Mouse (Mus musculus): ENCODE data around the gene Zap70.
"Not testable (repeated sequence)": the region's sequence is repeated elsewhere in the genome, so short reads cannot be mapped to it uniquely, and the experiment has no call there.

The Zap70 gene

DNA sequence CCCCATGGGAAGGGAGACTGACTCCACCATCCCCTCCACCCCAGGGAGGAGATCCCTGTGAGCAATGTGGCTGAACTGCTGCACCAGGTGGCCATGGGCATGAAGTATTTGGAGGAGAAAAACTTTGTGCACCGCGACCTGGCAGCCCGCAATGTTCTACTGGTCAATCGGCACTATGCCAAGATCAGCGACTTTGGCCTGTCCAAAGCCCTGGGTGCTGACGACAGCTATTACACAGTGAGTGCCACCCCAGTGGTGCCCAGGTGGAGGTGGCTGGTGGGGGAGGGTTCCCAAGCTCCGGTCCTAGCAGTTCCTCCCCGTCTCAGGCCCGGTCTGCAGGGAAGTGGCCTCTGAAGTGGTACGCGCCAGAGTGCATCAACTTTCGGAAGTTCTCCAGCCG, 19.2 kb downstream of the Zap70 start:
- no peak for DNase-seq

DNA sequence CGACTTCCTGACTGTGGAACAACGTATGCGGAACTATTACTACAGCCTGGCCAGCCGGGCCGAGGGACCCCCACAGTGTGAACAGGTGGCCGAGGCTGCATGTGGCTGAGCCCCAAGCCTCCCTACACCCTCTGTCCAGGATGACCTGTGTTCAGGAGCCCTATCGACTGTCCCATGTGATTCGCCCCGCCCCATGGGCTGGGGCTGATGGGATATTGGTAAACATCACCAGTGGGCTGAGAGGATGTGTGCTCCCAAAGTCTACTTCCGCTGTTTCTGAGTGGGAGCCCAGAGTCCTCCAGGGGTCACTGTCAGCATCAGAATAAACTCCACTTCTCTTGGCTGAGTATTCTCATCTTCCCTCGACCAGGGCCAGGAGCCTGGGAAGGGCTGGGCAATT, 20.9 kb downstream of the Zap70 start:
- DNase-seq: no peak

DNA sequence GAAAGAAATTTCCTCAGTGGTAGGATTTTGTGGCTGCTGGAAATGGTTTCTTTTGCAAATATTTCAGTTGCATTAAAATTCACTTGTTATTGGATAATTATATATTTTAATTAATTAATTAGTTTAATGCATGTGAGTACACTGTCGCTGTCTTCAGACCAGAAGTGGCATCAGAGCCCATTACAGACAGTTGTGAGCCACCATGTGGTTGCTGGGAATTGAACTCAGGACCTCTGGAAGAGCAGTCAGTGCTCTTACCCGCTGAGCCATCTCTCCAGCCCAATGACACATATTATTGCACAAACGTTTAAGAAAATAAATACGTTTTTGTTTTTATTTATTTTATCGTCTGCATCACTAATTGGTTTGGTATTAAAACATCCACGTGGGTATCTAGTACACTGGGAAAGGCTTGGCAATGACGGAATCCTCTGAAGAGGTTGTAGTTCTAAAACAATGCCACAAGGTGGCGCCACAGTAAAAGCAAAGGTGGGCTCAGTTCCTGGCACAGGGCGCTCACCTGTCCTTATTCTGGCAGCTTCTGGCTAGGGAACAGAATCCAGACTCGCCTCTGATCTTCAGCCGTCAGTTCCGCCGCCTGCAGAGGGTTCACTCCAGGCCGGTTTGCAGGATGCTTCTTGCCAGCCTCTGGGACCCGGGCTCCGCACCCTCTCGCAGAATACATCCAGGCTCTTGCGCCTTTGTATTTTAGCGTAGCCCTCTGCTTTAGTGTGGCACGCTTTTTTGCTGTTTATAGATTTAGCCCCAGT, 23.0 kb downstream of the Zap70 start:
- peak; percentile 87 for DNase-seq

DNA sequence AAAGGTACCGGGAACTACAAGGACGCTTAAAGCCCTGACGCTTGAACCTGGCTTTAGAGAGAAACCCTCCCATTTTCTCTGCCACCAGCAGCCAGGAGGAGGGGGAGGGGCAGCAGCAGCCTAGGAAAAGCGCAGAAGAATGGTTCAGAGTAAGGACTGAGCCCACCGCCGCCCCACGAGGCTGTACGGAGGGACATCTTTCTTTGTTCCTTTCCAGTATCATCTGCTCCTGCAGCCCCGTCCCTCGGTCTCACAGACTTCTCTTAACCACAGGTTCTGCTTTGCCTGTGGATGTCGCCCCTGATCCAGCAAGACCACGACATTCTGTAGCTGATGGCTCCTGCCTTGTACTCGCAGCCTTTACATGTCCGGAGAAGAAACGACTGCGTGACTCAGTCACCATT, 23.6 kb downstream of the Zap70 start:
- DNase-seq: peak; percentile 81

DNA sequence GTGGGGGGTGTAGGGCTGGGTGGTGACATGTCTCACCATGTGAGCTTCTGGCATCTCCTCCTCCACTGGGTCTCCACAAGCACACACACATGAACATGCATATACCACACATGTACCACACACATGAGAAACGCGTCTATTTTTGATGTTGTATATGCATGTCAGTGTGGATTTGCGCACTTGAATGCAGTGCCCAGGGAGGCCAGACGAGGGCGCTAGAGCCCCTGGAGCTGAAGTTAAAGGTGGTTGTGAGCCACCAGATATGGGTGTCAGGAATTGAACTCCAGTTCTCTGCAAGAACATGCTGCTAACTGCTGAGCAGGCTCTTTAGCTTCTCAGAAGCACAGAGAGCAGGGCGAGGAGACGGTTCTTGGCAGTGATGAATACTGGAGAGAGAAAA, 24.8 kb downstream of the Zap70 start:
- peak; percentile 35 for DNase-seq

DNA sequence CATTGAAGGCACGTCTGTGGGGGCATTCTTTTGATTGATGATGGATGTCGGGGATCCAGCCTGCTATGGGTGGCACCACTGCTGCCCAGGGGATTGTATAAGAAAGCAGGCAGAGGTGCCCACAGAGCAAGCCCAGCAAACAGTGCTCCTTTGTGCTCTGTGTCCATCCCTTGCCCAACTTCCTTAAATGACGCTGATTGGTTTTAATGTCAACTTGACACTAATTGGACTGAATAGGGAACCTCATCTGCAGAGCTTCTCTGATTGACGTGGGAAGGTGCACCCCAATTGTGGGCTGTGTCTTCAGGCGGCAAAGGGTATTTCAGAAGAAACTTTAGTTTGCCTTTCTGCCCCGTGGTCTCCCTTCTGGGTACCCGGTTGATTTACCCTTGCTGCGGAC, 27.8 kb downstream of the Zap70 start:
- no peak for DNase-seq

DNA sequence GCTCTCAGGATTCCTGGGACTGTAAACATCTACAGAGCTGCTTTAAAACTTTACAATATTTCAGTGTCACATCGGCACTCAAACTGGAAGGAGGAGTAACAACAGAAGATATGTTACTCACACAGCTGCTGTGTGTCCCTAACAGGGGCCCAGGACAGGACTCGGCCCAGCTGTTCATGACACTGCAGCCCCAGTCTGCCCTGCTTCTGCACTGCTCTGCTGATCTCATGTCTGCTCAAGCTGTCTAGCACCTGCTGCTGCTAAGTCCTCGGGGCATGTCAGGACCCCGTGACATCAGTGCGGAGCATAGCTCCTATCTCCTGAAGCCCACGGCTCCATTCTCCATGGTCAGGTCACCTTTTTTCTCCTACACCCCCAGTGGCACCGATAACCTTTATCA, 35.1 kb downstream of the Zap70 start:
- DNase-seq: no peak

DNA sequence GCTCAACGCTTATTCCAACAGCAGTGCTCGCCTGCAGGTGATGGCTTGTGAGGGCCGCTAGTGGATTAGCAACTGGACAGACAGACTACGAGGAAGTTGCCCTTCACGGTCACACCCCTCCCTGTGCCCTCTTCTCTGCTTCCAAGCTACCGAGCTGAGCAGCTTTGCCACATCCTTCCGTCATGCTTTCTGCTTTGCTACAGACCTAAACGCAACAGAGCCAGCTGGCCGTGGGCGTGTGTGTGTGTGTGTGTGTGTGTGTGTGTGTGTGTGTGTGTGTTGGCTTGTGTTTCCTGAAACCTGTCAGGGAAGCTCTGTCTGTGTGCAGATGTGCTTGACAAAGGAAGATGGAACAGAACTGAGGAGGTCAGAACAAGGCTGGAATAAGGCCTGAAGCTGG, 35.9 kb downstream of the Zap70 start:
- no peak for DNase-seq

DNA sequence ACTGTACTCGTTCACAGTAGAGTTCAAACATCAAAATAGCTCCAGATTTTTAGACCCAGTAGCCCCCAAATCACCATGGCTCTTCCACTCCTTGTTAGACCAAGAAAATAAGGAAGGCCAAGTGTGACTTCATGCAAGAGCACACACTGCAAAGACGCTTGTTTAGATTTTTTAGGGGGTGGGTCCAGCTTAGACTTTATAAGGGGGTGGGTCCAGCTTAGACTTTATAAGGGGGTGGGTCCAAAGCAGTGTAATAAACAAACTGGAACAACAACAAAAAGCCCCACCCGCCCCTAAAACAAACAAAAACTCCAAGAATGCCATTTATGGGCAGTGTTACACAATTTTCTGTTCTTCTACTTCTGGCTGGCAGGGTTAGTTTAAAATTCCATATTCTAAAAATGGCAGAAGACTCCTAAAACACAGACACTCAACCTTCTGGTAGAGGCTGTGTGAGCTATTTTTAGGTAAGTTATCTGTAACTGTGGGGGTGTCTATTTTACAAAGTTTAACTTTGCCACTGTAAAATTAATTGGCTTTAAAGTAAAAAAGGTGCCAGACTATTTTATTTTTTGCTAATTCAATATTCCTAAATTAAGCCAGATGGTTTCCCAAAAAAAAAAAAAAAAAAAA, 38.9 kb downstream of the Zap70 start:
- no peak for DNase-seq

DNA sequence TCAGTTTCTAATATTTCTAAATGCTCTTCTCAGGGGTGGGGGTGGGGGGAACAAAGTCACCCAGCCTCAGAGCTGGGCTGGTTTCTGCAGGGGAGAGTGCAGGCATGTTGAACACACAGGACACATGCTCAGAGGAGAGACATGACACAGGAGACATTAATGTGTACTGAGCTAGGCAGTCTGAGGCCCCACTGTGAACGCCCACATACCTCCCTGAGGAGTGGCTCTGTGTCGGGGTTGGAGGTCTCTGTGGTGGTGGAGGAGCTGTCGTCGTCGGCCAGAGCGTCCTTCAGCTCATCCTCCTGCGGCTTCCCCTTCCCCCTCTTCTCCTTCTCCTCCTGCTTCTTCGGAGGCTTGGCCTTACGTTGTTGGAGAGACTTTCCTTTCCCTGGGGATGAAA, 42.7 kb downstream of the Zap70 start:
- DNase-seq: no peak

DNA sequence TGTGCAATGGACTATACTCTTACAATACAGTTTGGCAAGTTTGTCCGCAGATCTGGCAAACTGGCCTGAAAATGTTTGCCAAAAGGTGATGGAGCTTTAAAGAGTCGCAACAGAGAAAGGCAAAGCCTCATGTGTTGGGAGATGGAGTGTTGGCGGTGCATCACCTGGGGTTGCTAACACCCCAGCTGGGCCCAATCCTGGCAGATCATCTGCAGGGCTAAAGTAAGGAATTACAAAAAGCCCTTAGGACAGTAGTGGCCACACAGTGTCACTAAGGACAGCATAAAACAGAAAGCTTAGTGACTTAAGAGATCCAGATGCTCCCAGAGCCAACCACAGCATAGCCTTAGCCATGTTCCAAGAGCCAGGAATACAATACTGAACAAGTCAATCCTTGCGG, 43.2 kb downstream of the Zap70 start:
- DNase-seq: no peak

DNA sequence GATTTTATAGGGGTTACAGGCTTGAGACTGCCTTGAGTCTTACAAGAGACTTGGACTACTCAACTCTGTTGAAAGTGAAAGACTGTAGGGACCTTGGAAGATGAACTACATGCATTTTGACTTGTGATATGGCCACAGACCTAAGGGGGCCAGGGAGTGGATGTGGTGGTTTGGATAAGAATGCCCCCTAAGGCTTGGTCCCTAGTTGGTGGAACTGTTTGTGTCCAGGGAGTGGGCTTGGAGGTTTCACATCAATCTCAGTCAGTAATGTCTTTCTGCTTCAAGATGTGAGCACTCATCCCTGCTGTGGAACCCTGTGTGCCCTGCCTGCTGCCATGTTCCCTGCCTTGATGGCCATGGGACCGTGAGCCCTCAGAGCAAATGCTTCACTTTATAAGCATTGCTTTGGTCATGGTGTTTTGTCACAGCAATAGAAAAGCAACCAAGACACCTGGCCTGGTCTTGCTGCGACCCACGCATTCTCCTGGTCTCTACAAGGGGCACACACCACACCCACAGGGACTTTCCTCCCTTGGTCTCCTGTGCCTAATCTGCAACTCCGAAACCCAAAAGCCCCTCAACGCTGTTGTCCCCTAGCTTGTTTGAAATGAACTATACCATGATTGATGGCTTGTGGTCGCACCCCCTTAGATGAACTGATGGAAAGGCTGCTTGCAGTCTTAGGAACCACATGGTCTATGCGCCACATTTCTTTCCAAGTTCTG, 44.7 kb downstream of the Zap70 start:
- DNase-seq: no peak

DNA sequence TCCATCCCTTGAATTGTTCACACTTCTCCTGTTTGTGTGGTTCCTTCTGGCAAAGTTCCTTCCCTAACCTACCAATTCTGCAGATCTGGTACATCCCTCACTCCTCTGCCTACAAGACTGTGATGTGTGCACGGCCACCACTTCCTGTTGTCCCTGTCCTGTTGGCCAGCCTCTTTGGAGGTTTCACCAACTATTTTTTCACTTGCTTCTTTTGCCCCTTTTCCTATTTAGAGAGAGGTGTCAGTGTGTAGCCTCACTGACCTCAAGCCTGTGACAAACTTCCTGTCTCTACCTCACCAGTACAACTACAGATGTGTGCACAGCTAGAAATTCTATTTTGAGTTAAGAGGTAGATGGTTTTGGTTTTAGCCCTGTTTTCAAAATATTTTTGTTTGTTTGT, 45.5 kb downstream of the Zap70 start:
- no peak for DNase-seq

DNA sequence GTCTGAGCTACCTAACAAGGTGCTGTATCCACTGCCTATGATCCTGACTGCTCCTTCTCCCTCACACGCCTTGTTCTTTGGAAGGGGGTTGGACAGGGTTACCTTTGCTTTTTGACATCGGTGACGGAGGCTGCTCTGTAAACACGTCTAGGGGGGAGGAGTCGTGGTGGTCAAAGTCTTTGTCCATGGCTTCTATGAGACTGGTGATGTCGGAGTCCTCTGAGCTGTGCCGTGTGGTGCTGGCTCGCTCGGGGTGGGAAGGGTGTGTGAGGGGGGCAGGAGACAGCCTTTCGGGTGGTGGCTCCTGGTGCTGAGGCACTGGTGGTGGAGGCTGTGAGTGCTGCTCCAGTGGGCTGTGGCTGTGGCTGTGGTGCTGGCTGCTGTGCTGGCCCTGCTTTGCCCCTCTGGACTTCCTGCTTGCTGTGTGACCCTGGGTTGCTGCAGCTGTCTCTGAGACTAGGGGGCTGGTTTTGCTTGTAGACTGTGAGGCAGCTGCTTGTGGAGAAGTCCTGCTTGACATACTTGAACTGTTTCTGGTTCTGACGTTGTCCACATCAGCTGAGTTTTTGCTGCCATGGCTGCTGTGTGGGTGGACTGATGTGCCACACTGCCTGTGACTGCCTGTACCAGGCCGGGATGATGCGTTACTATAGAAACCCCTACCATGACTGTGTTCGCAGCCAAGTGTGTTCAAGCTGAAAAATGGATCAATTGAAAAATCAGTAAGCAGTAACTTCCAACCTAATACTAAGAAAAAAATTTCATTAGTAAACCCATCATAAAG, 46.4 kb downstream of the Zap70 start:
- DNase-seq: no peak

DNA sequence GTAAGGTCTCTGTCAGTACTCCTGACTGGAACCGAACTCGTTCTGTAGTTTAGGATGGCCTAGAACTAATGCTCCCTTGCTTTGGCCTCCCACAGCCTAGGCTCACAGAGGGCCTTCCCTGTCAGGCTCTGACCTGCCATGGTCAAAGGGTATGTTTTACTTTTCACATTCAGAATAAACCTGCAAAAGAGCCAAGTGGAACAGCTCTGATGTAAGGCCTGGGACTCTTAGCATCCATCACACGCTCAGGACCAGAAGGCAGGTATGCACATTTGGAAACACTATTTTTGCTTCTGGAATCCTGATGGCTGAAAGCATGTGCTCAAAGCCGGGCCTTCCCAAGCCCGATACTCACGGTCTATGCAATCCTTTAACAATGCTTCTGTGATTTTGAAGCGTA, 50.2 kb downstream of the Zap70 start:
- DNase-seq: no peak

DNA sequence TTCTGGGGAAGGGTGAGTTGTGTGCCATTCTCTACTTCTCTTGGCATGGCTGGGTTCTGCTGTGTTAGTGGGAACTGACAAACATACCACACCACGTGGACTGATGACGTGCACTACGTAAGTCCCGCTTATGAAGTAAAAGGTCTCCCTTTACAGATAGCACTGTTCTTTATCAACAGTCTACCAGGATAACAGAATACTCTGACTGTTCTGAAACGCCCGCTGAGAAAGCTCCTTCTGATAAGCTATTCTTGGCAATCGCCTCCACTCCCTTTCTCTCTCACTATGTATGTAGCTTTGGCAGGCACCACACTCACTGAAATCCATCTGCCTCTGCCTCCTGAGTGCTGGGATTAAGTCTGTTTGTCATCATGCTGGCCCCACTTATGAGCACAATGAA, 51.8 kb downstream of the Zap70 start:
- DNase-seq: no peak

DNA sequence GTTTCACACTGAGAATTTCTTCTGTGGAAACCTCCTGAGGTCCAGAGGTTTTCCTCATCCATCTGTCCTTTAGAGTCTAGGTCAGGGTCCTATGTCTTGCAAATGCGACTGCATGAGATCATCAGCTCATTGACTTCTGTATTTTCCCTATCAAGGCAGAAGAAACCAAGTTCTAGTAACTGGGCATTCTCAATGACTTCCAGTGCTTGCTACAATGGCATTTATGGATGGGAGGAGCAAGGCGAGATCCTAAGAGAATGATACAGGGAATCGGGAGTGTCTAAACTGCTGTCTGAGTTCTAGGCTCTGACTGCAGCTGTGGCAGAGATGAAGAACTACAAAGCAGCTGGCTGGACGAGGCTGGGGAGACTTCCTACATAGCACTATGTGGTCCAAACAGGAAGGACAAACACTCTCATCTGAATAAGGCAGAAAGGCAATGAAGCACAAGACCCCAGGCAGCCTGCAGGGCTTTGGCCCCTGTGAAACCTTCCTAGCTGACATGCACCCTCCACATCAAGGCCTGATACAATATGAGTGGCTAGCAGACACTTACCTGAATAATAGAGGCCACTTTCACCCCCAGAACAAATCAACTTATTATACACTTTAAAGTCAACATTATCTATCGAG, 52.8 kb downstream of the Zap70 start:
- no peak for DNase-seq

DNA sequence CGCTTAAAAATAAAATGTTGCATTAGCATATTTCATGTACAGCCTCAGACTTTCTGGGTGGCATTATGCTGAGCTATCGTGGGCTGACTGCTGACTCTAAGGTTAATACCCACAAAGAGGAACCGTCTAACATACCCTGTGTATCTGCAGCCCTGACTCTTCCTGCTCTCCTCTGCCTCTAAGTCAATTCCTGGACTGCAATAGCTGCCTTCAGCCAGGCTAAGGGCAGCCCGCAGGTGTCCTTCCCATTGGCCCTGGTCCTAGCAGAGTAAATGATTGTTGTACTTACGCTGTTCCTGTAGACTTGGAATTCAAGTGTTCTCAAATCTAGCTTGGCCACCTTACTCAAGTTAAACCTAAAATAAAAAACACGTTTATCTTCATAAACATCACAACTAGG, 53.6 kb downstream of the Zap70 start:
- no peak for DNase-seq

DNA sequence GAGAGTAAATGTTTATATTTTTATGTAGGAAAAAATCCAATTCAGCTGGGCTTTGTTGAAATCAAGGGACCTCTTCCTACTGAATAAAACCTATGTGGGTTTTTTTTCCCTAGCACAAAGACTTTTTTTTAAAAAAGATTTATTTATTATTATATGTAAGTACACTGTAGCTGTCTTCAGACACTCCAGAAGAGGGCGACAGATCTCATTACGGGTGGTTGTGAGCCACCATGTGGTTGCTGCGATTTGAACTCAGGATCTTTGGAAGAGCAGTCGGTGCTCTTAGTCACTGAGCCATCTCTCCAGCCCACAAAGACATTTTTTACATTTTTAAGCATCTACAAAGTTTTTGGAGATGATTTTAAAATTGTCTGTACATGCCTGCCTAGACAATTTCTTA, 60.3 kb downstream of the Zap70 start:
- not testable (repeated sequence) for DNase-seq

DNA sequence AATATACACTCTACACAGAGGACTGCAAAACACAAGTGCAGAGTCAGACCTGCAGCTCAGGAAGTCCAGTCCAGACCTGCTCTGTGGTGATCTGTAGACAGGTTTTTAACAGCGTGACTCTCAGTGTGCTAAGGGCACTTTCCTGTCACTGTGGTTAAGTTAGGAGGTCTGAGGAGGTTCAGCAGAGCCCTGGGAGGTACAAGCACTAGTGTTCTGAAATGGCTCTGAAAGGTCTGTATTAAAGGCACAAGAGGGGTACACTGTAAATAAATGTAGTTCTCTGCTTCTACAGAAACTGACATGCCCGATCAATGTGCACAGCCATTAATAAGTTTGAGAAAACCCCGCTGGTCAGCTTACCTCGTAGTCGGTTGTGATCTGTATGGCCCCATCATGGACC, 62.8 kb downstream of the Zap70 start:
- DNase-seq: no peak

DNA sequence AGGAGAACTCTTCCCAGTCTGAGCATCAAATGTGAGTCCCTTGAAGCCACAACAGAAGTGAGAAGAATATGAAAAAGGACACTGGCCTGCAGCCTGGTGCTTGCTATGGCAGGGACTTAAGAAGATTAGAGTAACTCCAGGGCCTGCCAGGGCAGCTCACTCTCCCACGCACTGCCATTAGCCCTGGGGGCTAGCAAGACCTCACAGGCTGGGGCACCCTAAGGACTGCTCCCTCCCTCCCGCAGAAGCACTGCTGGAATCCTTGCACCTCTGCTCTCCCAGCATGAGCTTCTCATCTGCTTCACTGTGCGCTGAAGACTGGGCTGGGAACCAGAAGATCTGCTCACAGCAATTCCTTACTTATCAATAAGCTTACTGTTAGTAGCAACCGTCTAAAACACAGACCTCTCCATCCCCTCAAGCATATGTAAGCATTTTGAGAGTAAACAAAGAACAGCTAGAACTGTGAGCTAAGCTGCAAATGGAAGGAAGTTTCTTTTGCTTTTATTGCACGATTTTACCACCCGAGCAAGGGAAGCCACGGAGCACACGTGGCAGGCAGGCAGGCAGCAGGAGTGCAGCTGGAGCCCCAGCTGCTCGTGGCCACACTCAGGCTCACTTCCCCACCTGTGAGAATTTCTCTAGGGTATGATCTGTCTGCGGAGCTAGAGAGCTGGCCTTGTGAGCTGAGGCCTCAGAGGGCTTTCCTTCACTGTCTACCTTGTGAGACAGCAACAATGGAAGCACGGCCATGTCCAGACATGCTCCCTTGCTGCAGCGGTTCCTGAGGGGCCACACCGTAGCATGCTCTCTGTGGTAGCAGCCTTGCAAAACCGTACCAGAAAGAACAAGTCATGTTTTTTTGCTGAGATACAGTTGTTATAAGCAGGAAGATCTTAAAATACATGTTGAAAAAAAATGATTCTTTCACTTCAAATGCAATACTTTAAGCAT, 69.6 kb downstream of the Zap70 start:
- DNase-seq: no peak

Measured in right cerebral cortex, postnatal 4 days (tissue).